Mouse (Mus musculus): ENCODE measurements around the gene Stpg4.

Gene Stpg4

GRCm38 (mm10) chr17:87351241-87352105 is 76.1 kb downstream of the Stpg4 start:
- intact Hi-C loops (cut with DNase I) = no loop called here

GRCm38 (mm10) chr17:87350471-87351240 is 76.9 kb downstream of the Stpg4 start:
- intact Hi-C loops (cut with DNase I) = no loop called here

- intact Hi-C loops (cut with DNase I) = no loop called here
These were observed 78.0 kb downstream of the Stpg4 start for GRCm38 (mm10) chr17:87349575-87349974.

- intact Hi-C loops (cut with DNase I) = no loop called here
These were observed 78.5 kb downstream of the Stpg4 start for GRCm38 (mm10) chr17:87349069-87349468.

- intact Hi-C loops (cut with DNase I) = no loop called here
These were observed 79.2 kb downstream of the Stpg4 start for GRCm38 (mm10) chr17:87348353-87348752.

- intact Hi-C loops (cut with DNase I) = no loop called here
These were observed 82.3 kb downstream of the Stpg4 start for GRCm38 (mm10) chr17:87345252-87345593.

GRCm38 (mm10) chr17:87344441-87345251 is 82.9 kb downstream of the Stpg4 start:
- intact Hi-C loops (cut with DNase I) = no loop called here

- intact Hi-C loops (cut with DNase I) = no loop called here
These were observed 84.4 kb downstream of the Stpg4 start for GRCm38 (mm10) chr17:87343060-87343703.
